In genomic region chr19:57134654-57135348, GRCm38 (mm10) we compare ENCODE assay signal across 8 mouse cellular contexts.
DNase-seq lines count a peak whose midpoint lies in the region; ATAC-seq and TF ChIP-seq lines count a peak whose summit lies in the region.

No protein-coding gene starts in this region.

- H3K4me1 ChIP-seq in spleen, adult 2 months (ENCODE audit: control insufficient read depth, insufficient read depth, insufficient read length), result peaks cover 37% of the 10 kb centered on the region; the same call in 1 of the 2 replicates
- peaks cover 21% of the 10 kb centered on the region for H3K4me1 ChIP-seq in limb, embryonic 14.5 days (ENCODE audit: control insufficient read depth, insufficient read depth, low read length)

- ATAC-seq in limb, embryonic 14.5 days (ENCODE audit: low FRiP score, low read depth), result no peak
- no peak for ATAC-seq in inflammation-experienced regulatory T-cells, adult 6 months

- TF ChIP-seq CTCF in spleen, adult 2 months (IDR thresholded peaks at IDR 0.05; ENCODE audit: extremely low read depth, insufficient read depth, insufficient read length, insufficient replicate concordance), result no peak

- H3K27ac ChIP-seq in spleen, adult 2 months (ENCODE audit: insufficient read depth, low read length), result peak overlapping the region; percentile 38
- no peak overlapping the region for H3K27ac ChIP-seq in limb, embryonic 14.5 days (replicated peaks; ENCODE audit: low read depth, low read length)

- peak; percentile 41 for DNase-seq in adrenal gland, postnatal 14 days
- no peak for DNase-seq in adrenal gland, postnatal 25 days
- DNase-seq in spleen, adult 2 months (ENCODE audit: low read depth in 1 of 2, low spot score in 2 of 2), result no peak
- no peak for DNase-seq in spleen, postnatal 10 days (ENCODE audit: low spot score in 2 of 2)
- DNase-seq in limb, embryonic 14.5 days (ENCODE audit: low spot score), result no peak
- DNase-seq in frontal cortex, adult 2 months (ENCODE audit: extremely low spot score in 1 of 2, low spot score in 1 of 2), result no peak
- no peak for DNase-seq in gastrocnemius, postnatal 36 days

- no peak overlapping the region for H3K9ac ChIP-seq in limb, embryonic 14.5 days (ENCODE audit: low read depth, low read length, severe bottlenecking)

- H3K4me3 ChIP-seq in spleen, adult 2 months (ENCODE audit: extremely low read depth, insufficient read depth, insufficient read length), result no peak overlapping the region
- peak overlapping the region; percentile 10 for H3K4me3 ChIP-seq in limb, embryonic 14.5 days (replicated peaks; ENCODE audit: low read length)

- WGBS in spleen, adult 2 months, result 63% methylated on average over 20 of the region's 20 CpGs
- 22% methylated on average over 20 of the region's 20 CpGs for WGBS in limb, embryonic 14.5 days

- peak overlapping the region; percentile 37 for H3K4me2 ChIP-seq in limb, embryonic 14.5 days (replicated peaks; ENCODE audit: low read depth, low read length, severe bottlenecking)

- H3K36me3 ChIP-seq in spleen, adult 2 months (ENCODE audit: control insufficient read depth, insufficient read depth, low read length), result no peaks in the 10 kb centered on the region
- H3K36me3 ChIP-seq in limb, embryonic 14.5 days (ENCODE audit: control insufficient read depth, insufficient read depth, low read length), result no peaks in the 10 kb centered on the region

- intact Hi-C loops in gastrocnemius, postnatal 36 days (cut with DNase I), result loop anchor here (10.0 kb wide), 1 partner anchor 210 kb away; no protein-coding TSS in a partner anchor

- no peaks in the 10 kb centered on the region for H3K27me3 ChIP-seq in spleen, adult 2 months (ENCODE audit: control insufficient read depth, insufficient read depth, low read length)
- H3K27me3 ChIP-seq in limb, embryonic 14.5 days (ENCODE audit: control insufficient read depth, insufficient read depth, low read length), result no peaks in the 10 kb centered on the region; the same call in 1 of the 2 replicates

- TF ChIP-seq POLR2A in spleen, adult 2 months (IDR thresholded peaks at IDR 0.05; ENCODE audit: low read depth, low read length), result no peak
- no peak for TF ChIP-seq POLR2A in limb, embryonic 14.5 days (IDR thresholded peaks at IDR 0.05; ENCODE audit: borderline replicate concordance, extremely low read depth, insufficient read depth, insufficient read length)

- H3K9me3 ChIP-seq in limb, embryonic 14.5 days (ENCODE audit: control insufficient read depth, low read length), result no peaks in the 10 kb centered on the region
